Mouse (Mus musculus) heart, adult 2 months (tissue): ENCODE results near the gene Hnrnpa3.

Experiments used
- CTCF ChIP-seq: fragments of 200-600 bp; IDR thresholded peaks from 2 replicates; pipeline ENCODE4 v1.8.1; 2022; ENCODE audit warnings: antibody characterized with exemption, mild to moderate bottlenecking, moderate library complexity
- EP300 ChIP-seq: fragments of 200-500 bp; IDR thresholded peaks from 2 replicates; pipeline ENCODE4 v1.6.1; 2011; ENCODE audit warnings: low read depth, low read length, control low read depth; ENCODE audit not compliant: insufficient read depth
- POLR2A ChIP-seq: fragments of 200-500 bp; IDR thresholded peaks from 2 replicates; pipeline ENCODE4 v1.6.1; 2011; ENCODE audit warnings: mild to moderate bottlenecking, low read depth, low read length, control low read depth; ENCODE audit not compliant: insufficient read depth

- no peak for TF ChIP-seq CTCF
- no peak for TF ChIP-seq EP300
- TF ChIP-seq POLR2A, result no peak
Observed at GRCm38 (mm10) chr2:75669491-75670445, 10.7 kb downstream of the Hnrnpa3 start.
